ENCODE assay signal across 9 mouse cellular contexts in the genomic region with DNA sequence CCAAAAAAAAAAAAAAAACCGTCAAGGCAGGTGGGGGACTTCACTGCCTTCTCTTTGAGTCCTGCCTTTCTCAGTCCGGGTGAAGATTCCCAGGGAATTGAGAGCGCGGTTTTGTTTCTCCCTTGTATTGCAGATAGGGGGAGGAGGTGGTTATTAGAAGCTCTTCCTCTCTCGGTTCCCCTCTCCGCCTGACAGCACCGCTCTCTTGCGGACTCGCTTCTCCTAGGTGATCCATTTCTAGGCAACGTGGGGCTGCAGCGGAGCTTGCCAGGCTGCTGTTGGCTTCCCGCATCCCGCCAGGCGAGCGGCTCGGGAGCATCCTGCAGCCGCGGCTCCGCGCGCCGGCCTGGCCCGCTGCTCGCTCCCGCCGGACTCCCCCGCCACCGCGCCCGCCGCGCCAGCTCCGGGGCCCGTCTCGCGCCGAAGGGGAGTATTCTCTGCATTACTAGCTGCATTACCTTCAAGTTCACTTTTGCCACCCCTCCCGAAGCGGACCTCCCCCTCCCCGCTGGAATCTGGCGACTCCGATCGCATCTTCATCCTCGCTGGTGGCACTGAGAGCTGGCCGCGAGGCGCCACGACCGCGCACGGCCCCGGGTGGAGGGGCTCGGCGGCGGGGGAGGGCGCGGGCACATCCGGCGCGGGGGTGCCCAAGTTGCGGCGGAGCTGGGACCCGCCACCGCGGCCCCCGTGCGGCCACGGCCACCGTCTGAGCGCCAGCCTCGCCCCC. TPM values are rescaled to one million over a fixed set of nuclear protein-coding genes. Genes with fewer than 3 reads are reported as not detected.
DNase-seq lines count a peak whose midpoint lies in the region; ATAC-seq lines count a peak whose summit lies in the region.
"Had no signal": no experiment of that assay in that cellular context is flagged by ENCODE, and none has a peak within 500 bp of the region (broad histone marks: within the 10 kb centered on the region; RNA-seq: fewer than 3 reads in every experiment).

Grid2 (plus strand) TSS at position 51 of the 730 bp plus-strand sequence.

- no peak for DNase-seq in kidney, adult 18-20 months
- peak; percentile 77 to 84 for DNase-seq in cerebellum, postnatal 14 days
- peak; percentile 52 to 57 for DNase-seq in frontal cortex, postnatal 14 days (ENCODE audit: low spot score in 2 of 2)
- DNase-seq in layer of hippocampus, adult 8-10 months (ENCODE audit: low spot score in 2 of 2) = peak; percentile 51 to 62
- DNase-seq in right cerebral cortex, adult 2 months (ENCODE audit: low spot score in 2 of 2) = peak; percentile 67 to 75
- DNase-seq in c-Kit-positive CD71-positive TER-119-positive erythroid progenitor cells, embryonic 14.5 days (ENCODE audit: low spot score) = no peak

- peaks cover 5% of the 10 kb centered on the region; the same call in 1 of the 2 replicates for H3K9me3 ChIP-seq in kidney, embryonic 14.5 days (ENCODE audit: control insufficient read depth, low read length)
- H3K9me3 ChIP-seq in liver, embryonic 16.5 days (replicated peaks; ENCODE audit: control insufficient read depth, low read length) = no peaks in the 10 kb centered on the region

- peaks cover 19% of the 10 kb centered on the region for H3K27me3 ChIP-seq in kidney, embryonic 14.5 days (ENCODE audit: control insufficient read depth, insufficient read depth, low read length)
- peaks cover 38% of the 10 kb centered on the region for H3K27me3 ChIP-seq in liver, embryonic 16.5 days (ENCODE audit: control insufficient read depth, insufficient read depth, low read depth, low read length)

- H3K36me3 ChIP-seq in kidney, embryonic 14.5 days (ENCODE audit: control insufficient read depth, insufficient read depth, low read length) = no peaks in the 10 kb centered on the region
- no peaks in the 10 kb centered on the region for H3K36me3 ChIP-seq in liver, embryonic 16.5 days (ENCODE audit: control insufficient read depth, insufficient read depth)

- H3K4me1 ChIP-seq in kidney, embryonic 14.5 days (ENCODE audit: control insufficient read depth, insufficient read depth, low read length) = peaks cover 5% of the 10 kb centered on the region; the same call in 1 of the 2 replicates
- no peaks in the 10 kb centered on the region; the same call in 1 of the 2 replicates for H3K4me1 ChIP-seq in liver, embryonic 16.5 days (ENCODE audit: control insufficient read depth, low read depth, low read length)

- no peak within 1 kb of the TSS for H3K27ac ChIP-seq in kidney, embryonic 14.5 days (ENCODE audit: low read depth, low read length)
- no peak within 1 kb of the TSS for H3K27ac ChIP-seq in liver, embryonic 16.5 days (ENCODE audit: low read length)
- H3K27ac ChIP-seq: macrophage had no signal

- peak within 1 kb of the TSS; percentile 46; the same call in 1 of the 2 replicates for H3K9ac ChIP-seq in kidney, embryonic 14.5 days (ENCODE audit: low read depth, low read length)
- no peak within 1 kb of the TSS for H3K9ac ChIP-seq in liver, embryonic 16.5 days (ENCODE audit: low read depth, low read length)

- peak within 1 kb of the TSS; percentile 70 for H3K4me3 ChIP-seq in kidney, embryonic 14.5 days (ENCODE audit: low read length)
- H3K4me3 ChIP-seq in liver, embryonic 16.5 days (ENCODE audit: low read depth, low read length) = peak within 1 kb of the TSS; percentile 42

- peak within 1 kb of the TSS; percentile 98 for H3K4me2 ChIP-seq in kidney, embryonic 14.5 days (replicated peaks; ENCODE audit: low read depth, low read length)
- peak within 1 kb of the TSS; percentile 44 for H3K4me2 ChIP-seq in liver, embryonic 16.5 days (ENCODE audit: low read depth, low read length)

- under 1% methylated on average over 69 of the region's 71 CpGs for WGBS in kidney, embryonic 14.5 days
- WGBS in liver, embryonic 16.5 days (ENCODE audit: insufficient replicate concordance) = 1% methylated on average over 60 of the region's 71 CpGs

- peak; percentile 74 for ATAC-seq in kidney, embryonic 14.5 days (ENCODE audit: low FRiP score, low TSS enrichment)
- ATAC-seq in liver, embryonic 16.5 days (ENCODE audit: low read depth) = no peak

RNA-seq across cellular contexts. Expression of gene Grid2, which starts in this region (rescaled TPM):
- 0.40 and 0.60 TPM in 2 replicates for polyA plus RNA-seq in kidney, embryonic 14.5 days (2014; fragmentation: Nextera tagmentation; extraction: Ambion mirVana)
- 10 to 100 TPM; 13.2 to 17.8 (median 16.2) TPM for total RNA-seq in layer of hippocampus, adult 8-10 months (2022)
- not detected in 2 replicates for polyA plus RNA-seq in liver, embryonic 16.5 days (2015; fragmentation: Nextera tagmentation; extraction: Ambion mirVana)
- polyA plus RNA-seq: macrophage had no signal

Comparison
In these comparisons a context has a peak if more than half of its experiments do, and no peak if none do; other contexts are left out.
1. Peak in ATAC-seq, H3K4me3 ChIP-seq, H3K9ac ChIP-seq and H3K4me2 ChIP-seq in kidney, embryonic 14.5 days; RNA of the gene not detected or under 1 TPM.
2. DNase-seq: peak in cerebellum, postnatal 14 days (2 of 2), frontal cortex, postnatal 14 days (2 of 2), layer of hippocampus, adult 8-10 months (2 of 2) and right cerebral cortex, adult 2 months (2 of 2); none in kidney, adult 18-20 months (single experiment) and c-Kit-positive CD71-positive TER-119-positive erythroid progenitor cells, embryonic 14.5 days (single experiment).